Mouse (Mus musculus) CH12.LX (cell line): ENCODE results near the gene Tmem53. TPM values are rescaled to one million over a fixed set of nuclear protein-coding genes. Genes with fewer than 3 reads are reported as not detected.

Experiments used
- DNase-seq: peaks from one replicate; pipeline ENCODE4 v3.0.0-alpha.2; 2013; ENCODE audit errors: extremely low read depth
- H3K27ac ChIP-seq: 2 replicates; pipeline ENCODE4 v1.5.1; 2012; ENCODE audit warnings: low read depth, mild to moderate bottlenecking, control low read depth, moderate library complexity; ENCODE audit not compliant: insufficient read depth
- H3K27me3 ChIP-seq: replicated peaks from 2 replicates; pipeline ENCODE3; 2012; ENCODE audit warnings: inconsistent platforms
- H3K36me3 ChIP-seq, 2 experiments: replicated peaks in 1 of 2; 2 replicates each; pipeline versions ENCODE3 to v1.6.1; 2012; ENCODE audit warnings: inconsistent platforms in 1 of 2, low read length in 1 of 2, mild to moderate bottlenecking in 1 of 2, mixed read lengths in 1 of 2, moderate library complexity in 1 of 2; ENCODE audit not compliant: control insufficient read depth in 1 of 2, insufficient read depth in 1 of 2
- H3K4me1 ChIP-seq, 2 experiments: 2 replicates each; pipeline ENCODE4 v1.6.1; 2012; ENCODE audit warnings: inconsistent platforms in 1 of 2, moderate library complexity in 1 of 2; ENCODE audit not compliant: insufficient read depth in 2 of 2, control insufficient read depth in 1 of 2
- H3K4me2 ChIP-seq: 2 replicates; pipeline ENCODE4 v1.6.1; 2012; ENCODE audit warnings: low read depth, mild to moderate bottlenecking, control low read depth; ENCODE audit not compliant: poor library complexity, insufficient read depth, severe bottlenecking
- H3K4me3 ChIP-seq, 3 experiments: fragments of 150-350 bp in 1 of 3; sonication (generic) in 1 of 3; replicated peaks in 1 of 3; 2 replicates each; pipeline versions ENCODE3 to v1.5.1; 2011 to 2012; ENCODE audit warnings: low read depth in 2 of 3, low read length in 2 of 3, mild to moderate bottlenecking in 2 of 3, moderate library complexity in 2 of 3, control low read depth in 1 of 3, improper control_type of control experiment in 1 of 3, inconsistent platforms in 1 of 3, mixed read lengths in 1 of 3; ENCODE audit not compliant: poor library complexity in 1 of 3
- H3K79me2 ChIP-seq: replicated peaks from 2 replicates; pipeline ENCODE4 v1.6.1; 2012; ENCODE audit warnings: mild to moderate bottlenecking, moderate library complexity; ENCODE audit not compliant: control insufficient read depth, poor library complexity, insufficient read depth, severe bottlenecking; ENCODE audit errors: extremely low read depth
- H3K9ac ChIP-seq: 2 replicates; pipeline ENCODE4 v1.6.1; 2012; ENCODE audit warnings: low read depth, mild to moderate bottlenecking, control low read depth, moderate library complexity; ENCODE audit not compliant: insufficient read depth
- H3K9me3 ChIP-seq: replicated peaks from 2 replicates; pipeline ENCODE3; 2012; ENCODE audit warnings: low read length, inconsistent platforms, mixed read lengths
- E2F4 ChIP-seq: IDR thresholded peaks from 2 replicates; pipeline ENCODE4 v1.6.1; 2011; ENCODE audit warnings: low read depth, low read length, improper control_type of control experiment; ENCODE audit not compliant: insufficient replicate concordance
- EP300 ChIP-seq: IDR thresholded peaks from 2 replicates; pipeline ENCODE4 v1.6.1; 2011; ENCODE audit warnings: low read length, improper control_type of control experiment
- IRF4 ChIP-seq: IDR thresholded peaks from 2 replicates; pipeline ENCODE4 v1.6.1; 2014; ENCODE audit warnings: low read depth, mild to moderate bottlenecking, inconsistent platforms, low read length, improper control_type of control experiment
- MAFK ChIP-seq: IDR thresholded peaks from 2 replicates; pipeline ENCODE4 v1.6.1; 2011; ENCODE audit warnings: low read length, improper control_type of control experiment; ENCODE audit not compliant: insufficient replicate concordance
- NELFE ChIP-seq: IDR thresholded peaks from 2 replicates; pipeline ENCODE4 v1.6.1; 2011; ENCODE audit warnings: low read depth, low read length, improper control_type of control experiment
- PAX5 ChIP-seq: IDR thresholded peaks from 2 replicates; pipeline ENCODE4 v1.6.1; 2012; ENCODE audit warnings: low read length, inconsistent platforms, mixed read lengths
- SMC3 ChIP-seq: IDR thresholded peaks from 2 replicates; pipeline ENCODE4 v1.6.1; 2011; ENCODE audit warnings: low read depth, low read length, improper control_type of control experiment
- TBP ChIP-seq: conservative IDR thresholded peaks from 2 replicates; pipeline ENCODE4 v1.6.1; 2011; ENCODE audit warnings: low read depth, low read length, improper control_type of control experiment
- dilution Hi-C: fragments of 300-500 bp; cut with MboI; formaldehyde crosslinking; loops from 2 replicates; pipeline ENCODE4 v1.14.3; 2020; ENCODE audit warnings: low sequenced_read_pairs; ENCODE audit not compliant: extremely low pct_unique_long_range_greater_than_20kb, extremely low pct_ligation_motif_present
- in situ Hi-C: fragments of 300-500 bp; cut with MboI; formaldehyde crosslinking; loops from 3 replicates; pipeline ENCODE4 v1.14.3; 2019; ENCODE audit warnings: low sequenced_read_pairs, low pct_ligation_motif_present, low pct_unique_long_range_greater_than_20kb, mixed read lengths
- polyA plus RNA-seq: library from polyadenylated mRNA; unstranded; fragments of >175 nt; gene quantifications from 2 replicates; pipeline ENCODE4 v1.2.1, GENCODE M21; 2012; ENCODE audit warnings: low read depth; ENCODE audit not compliant: insufficient read length
- total RNA-seq, 2 experiments: library from RNA; depleted of rRNA; stranded (reverse); fragments of 300-350 nt in 1 of 2; fragments of >200 nt in 1 of 2; gene quantifications; 2 replicates each; pipeline ENCODE4 v1.2.3; 2012 to 2014

Tmem53 gene
- total and polyA plus RNA-seq, 3 experiments, result 1.1 to 1.4 (median 1.2) TPM

DNA sequence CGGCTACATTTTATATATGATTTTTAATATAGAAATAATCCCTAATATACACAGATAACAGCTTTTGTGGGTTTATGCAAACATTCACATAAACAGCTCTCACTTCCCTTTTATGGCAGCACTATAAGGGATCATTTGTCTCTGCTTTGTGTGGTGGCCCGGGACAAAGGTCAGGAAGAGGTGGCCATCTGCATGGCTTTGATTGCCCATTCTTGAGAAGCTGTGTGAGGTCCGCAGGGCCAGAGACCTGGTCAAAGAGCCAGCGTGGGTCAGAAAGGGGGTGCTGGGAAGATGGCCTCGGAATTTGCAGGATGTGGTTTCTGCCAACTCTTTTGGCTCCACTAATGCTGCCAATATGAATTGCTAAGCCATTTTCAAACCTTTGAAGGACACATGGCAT lies 28.8 kb upstream of the Tmem53 start:
- TF ChIP-seq MAFK, result no peak
- no peak for TF ChIP-seq IRF4
- no peaks in the 10 kb centered on the region for H3K36me3 ChIP-seq
- no peaks in the 10 kb centered on the region for H3K9me3 ChIP-seq
- no peak overlapping the region for H3K27ac ChIP-seq
- H3K79me2 ChIP-seq, result no peaks in the 10 kb centered on the region
- H3K4me3 ChIP-seq, result no peak overlapping the region
- in situ Hi-C loops, result no loop called here
- no peak overlapping the region for H3K4me2 ChIP-seq
- H3K27me3 ChIP-seq, result no peaks in the 10 kb centered on the region
- H3K4me1 ChIP-seq, result peaks cover 0 to 9% of the 10 kb centered on the region in 2 experiments; a peak in 2 of 4 replicates
- H3K9ac ChIP-seq, result no peak overlapping the region
- dilution Hi-C loops, result no loop called here
- no peak for DNase-seq

DNA sequence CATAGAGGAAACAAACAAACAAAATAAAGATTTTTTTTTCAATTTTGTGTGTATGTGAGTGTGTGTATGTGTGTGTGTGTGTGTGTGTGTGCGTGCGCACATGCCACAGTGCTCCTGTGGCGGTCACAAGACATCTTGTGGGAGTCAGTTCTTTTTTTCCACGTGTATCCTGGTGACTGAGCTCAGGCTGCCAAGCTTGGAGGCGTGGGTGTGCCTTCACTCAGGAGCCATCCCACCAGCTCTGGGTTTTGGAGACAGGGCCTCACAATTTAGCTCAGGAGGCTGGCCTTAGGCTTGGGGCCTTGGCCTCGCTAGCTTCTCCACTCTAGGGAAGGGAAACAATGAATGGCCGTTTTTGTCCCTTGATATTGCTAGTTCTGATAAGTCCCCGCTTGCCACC lies 27.6 kb upstream of the Tmem53 start:
- Histone ChIP-seq H3K36me3 (no peaks in the 10 kb centered on the region), H3K4me2 (no peak overlapping the region), H3K79me2 (no peaks in the 10 kb centered on the region), H3K4me1 (0 out of 4 replicates have a peak, but pooled peaks cover 0 to 3% of the 10 kb centered on the region in 2 experiments), H3K4me3 (no peak overlapping the region)
- in situ Hi-C loops, result no loop called here
- no peak for TF ChIP-seq EP300
- no peak for TF ChIP-seq PAX5
- TF ChIP-seq E2F4, result no peak
- no peak for TF ChIP-seq SMC3
- TF ChIP-seq, all 38 proteins: peak for 0
- Histone ChIP-seq H3K27me3 (peaks cover 2% of the 10 kb centered on the region), H3K9ac (no peak overlapping the region), H3K9me3 (no peaks in the 10 kb centered on the region), H3K27ac (no peak overlapping the region)
- DNase-seq, result no peak
- dilution Hi-C loops, result no loop called here

DNA sequence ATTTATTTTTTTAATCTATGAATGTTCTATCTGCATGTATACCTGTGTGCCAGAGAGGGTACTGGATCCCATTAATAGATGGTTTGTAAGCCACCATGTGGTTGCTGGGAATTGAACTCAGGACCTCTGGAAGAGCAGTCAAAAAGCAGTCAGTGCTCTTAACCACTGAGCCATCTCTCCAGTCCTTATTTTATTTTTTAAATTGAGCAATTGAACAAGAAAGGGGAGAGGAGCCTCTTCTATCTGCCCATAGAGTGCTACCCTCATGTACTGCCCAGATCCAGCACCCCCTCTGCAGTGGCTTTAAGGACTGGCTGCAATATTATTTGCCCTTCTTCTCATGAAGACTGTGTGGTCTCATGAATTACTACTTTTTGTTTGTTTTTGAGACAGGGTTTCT lies 26.5 kb upstream of the Tmem53 start:
- H3K4me1 ChIP-seq, result 0 out of 4 replicates have a peak, but pooled peaks cover 0 to 3% of the 10 kb centered on the region in 2 experiments
- in situ Hi-C loops, result no loop called here
- peaks cover 2% of the 10 kb centered on the region for H3K27me3 ChIP-seq
- H3K27ac ChIP-seq, result no peak overlapping the region
- no peaks in the 10 kb centered on the region for H3K36me3 ChIP-seq
- DNase-seq, result no peak
- no peak overlapping the region for H3K9ac ChIP-seq
- H3K79me2 ChIP-seq, result no peaks in the 10 kb centered on the region
- dilution Hi-C loops, result no loop called here
- no peak overlapping the region for H3K4me2 ChIP-seq
- H3K4me3 ChIP-seq, result no peak overlapping the region
- H3K9me3 ChIP-seq, result no peaks in the 10 kb centered on the region
- TF ChIP-seq TBP (0 out of 2 replicates have a peak, but pooled peaks have one; percentile 38), NELFE (no peak)
- TF ChIP-seq, all 38 proteins: peak for 1
